Mouse (Mus musculus): Measurements from ENCODE around the gene Zc3h12a.
A peak's percentile ranks its signal among the peaks of the same experiment; 100 is the strongest.

Gene Zc3h12a

GRCm38 (mm10) chr4:125144627-125145026, 17.0 kb upstream of the Zc3h12a start:
- DNase-seq (ENCODE audit: low spot score), result no peak

- DNase-seq (ENCODE audit: low spot score), result no peak
Measured at GRCm38 (mm10) chr4:125144211-125144610, 16.6 kb upstream of the Zc3h12a start.

- no peak for DNase-seq (ENCODE audit: low spot score)
Measured at GRCm38 (mm10) chr4:125138321-125138720, 10.7 kb upstream of the Zc3h12a start.

- DNase-seq (ENCODE audit: low spot score), result no peak
Measured at GRCm38 (mm10) chr4:125136303-125136888, 8.8 kb upstream of the Zc3h12a start.

GRCm38 (mm10) chr4:125135076-125135855, 7.6 kb upstream of the Zc3h12a start:
- no peak for DNase-seq (ENCODE audit: low spot score)

- DNase-seq (ENCODE audit: low spot score), result no peak
Measured at GRCm38 (mm10) chr4:125134631-125135030, 7.0 kb upstream of the Zc3h12a start.

GRCm38 (mm10) chr4:125134192-125134591, 6.6 kb upstream of the Zc3h12a start:
- DNase-seq (ENCODE audit: low spot score), result no peak

GRCm38 (mm10) chr4:125132394-125132793, 4.8 kb upstream of the Zc3h12a start:
- DNase-seq (ENCODE audit: low spot score), result peak; percentile 52

GRCm38 (mm10) chr4:125131493-125131892, 3.9 kb upstream of the Zc3h12a start:
- DNase-seq (ENCODE audit: low spot score), result no peak

- DNase-seq (ENCODE audit: low spot score), result no peak
Measured at GRCm38 (mm10) chr4:125126761-125127160, 879 bp downstream of the Zc3h12a start.

GRCm38 (mm10) chr4:125126186-125126585, 1.5 kb downstream of the Zc3h12a start:
- no peak for DNase-seq (ENCODE audit: low spot score)

GRCm38 (mm10) chr4:125125361-125125921, 2.2 kb downstream of the Zc3h12a start:
- DNase-seq (ENCODE audit: low spot score), result no peak

- DNase-seq (ENCODE audit: low spot score), result no peak
Measured at GRCm38 (mm10) chr4:125124424-125125209, 3.0 kb downstream of the Zc3h12a start.

GRCm38 (mm10) chr4:125123279-125123671, 4.4 kb downstream of the Zc3h12a start:
- no peak for DNase-seq (ENCODE audit: low spot score)

- DNase-seq (ENCODE audit: low spot score), result peak; percentile 31
Measured at GRCm38 (mm10) chr4:125122431-125123278, 5.0 kb downstream of the Zc3h12a start.

- DNase-seq (ENCODE audit: low spot score), result no peak
Measured at GRCm38 (mm10) chr4:125119721-125120120, 7.9 kb downstream of the Zc3h12a start.

- DNase-seq (ENCODE audit: low spot score), result no peak
Measured at GRCm38 (mm10) chr4:125119070-125119469, 8.6 kb downstream of the Zc3h12a start.

GRCm38 (mm10) chr4:125117902-125118320, 9.7 kb downstream of the Zc3h12a start:
- DNase-seq (ENCODE audit: low spot score), result no peak

- DNase-seq (ENCODE audit: low spot score), result no peak
Measured at GRCm38 (mm10) chr4:125116929-125117328, 10.7 kb downstream of the Zc3h12a start.

- DNase-seq (ENCODE audit: low spot score), result peak; percentile 36
Measured at GRCm38 (mm10) chr4:125116090-125116861, 11.4 kb downstream of the Zc3h12a start.

- DNase-seq (ENCODE audit: low spot score), result no peak
Measured at GRCm38 (mm10) chr4:125115710-125116089, 11.9 kb downstream of the Zc3h12a start.
